Mouse (Mus musculus) gonadal fat pad, adult 2 months (tissue): ENCODE data around the gene Spem2. TPM values are rescaled to one million over a fixed set of nuclear protein-coding genes. Genes with fewer than 3 reads are reported as not detected.

Experiments
- polyA plus RNA-seq: library from polyadenylated mRNA; depleted of rRNA; stranded (reverse); fragments of >200 nt; gene quantifications from 2 replicates; pipeline ENCODE4 v1.2.3, GENCODE M21; 2012; rRNA removed

Spem2 gene
- polyA plus RNA-seq, 1 experiment = 6.8 TPM

Other genes starting within 250 kb of the Spem2 start
- gene Wrap53, start 238.2 kb downstream of the Spem2 start, polyA plus RNA-seq = 13.1 and 14.9 TPM in 2 replicates
- gene Trp53, start 238.1 kb downstream of the Spem2 start, polyA plus RNA-seq = 58.2 and 62.0 TPM in 2 replicates
- 12.5 and 18.1 TPM in 2 replicates for gene Atp1b2, start 212.5 kb downstream of the Spem2 start, polyA plus RNA-seq
- gene Shbg, start 200.6 kb downstream of the Spem2 start, polyA plus RNA-seq = not detected in 2 replicates
- gene Sat2, start 196.4 kb downstream of the Spem2 start, polyA plus RNA-seq = 10.3 and 11.2 TPM in 2 replicates
- 69.7 and 80.8 TPM in 2 replicates for gene Fxr2, start 185.5 kb downstream of the Spem2 start, polyA plus RNA-seq
- gene Sox15, start 163.2 kb downstream of the Spem2 start, polyA plus RNA-seq = 1.9 and 2.4 TPM in 2 replicates
- gene Mpdu1, start 155.8 kb downstream of the Spem2 start, polyA plus RNA-seq = 118 and 159 TPM in 2 replicates
- gene Cd68, start 152.3 kb downstream of the Spem2 start, polyA plus RNA-seq = 31.8 and 35.9 TPM in 2 replicates
- gene Eif4a1, start 146.0 kb downstream of the Spem2 start, polyA plus RNA-seq = 311 and 352 TPM in 2 replicates
- gene Senp3, start 136.4 kb downstream of the Spem2 start, polyA plus RNA-seq = 58.7 and 72.4 TPM in 2 replicates
- gene Tnfsf13, start 132.7 kb downstream of the Spem2 start, polyA plus RNA-seq = 4.6 and 4.7 TPM in 2 replicates
- gene Tnfsf12, start 122.6 kb downstream of the Spem2 start, polyA plus RNA-seq = 21.3 and 27.6 TPM in 2 replicates
- 4.2 and 4.9 TPM in 2 replicates for gene Tnfsfm13, start 122.4 kb downstream of the Spem2 start, polyA plus RNA-seq
- gene Polr2a, start 59.8 kb downstream of the Spem2 start, polyA plus RNA-seq = 18.5 and 48.2 TPM in 2 replicates
- gene Slc35g3, start 56.5 kb downstream of the Spem2 start, polyA plus RNA-seq = 0.22 and 0.51 TPM in 2 replicates
- 30.6 and 32.9 TPM in 2 replicates for gene Zbtb4, start 52.6 kb downstream of the Spem2 start, polyA plus RNA-seq
- gene Chrnb1, start 22.5 kb downstream of the Spem2 start, polyA plus RNA-seq = 15.3 and 18.3 TPM in 2 replicates
- 6.9 and 7.7 TPM in 2 replicates for gene Fgf11, start 16.6 kb downstream of the Spem2 start, polyA plus RNA-seq
- 12.9 and 20.5 TPM in 2 replicates for gene Tmem102, start 12.8 kb downstream of the Spem2 start, polyA plus RNA-seq
- gene Gm39566, start 3.2 kb downstream of the Spem2 start, polyA plus RNA-seq = 0.18 and 0.47 TPM in 2 replicates
- 11.3 and 16.5 TPM in 2 replicates for gene Spem1, start 3.7 kb upstream of the Spem2 start, polyA plus RNA-seq
- gene Nlgn2, start 19.3 kb upstream of the Spem2 start, polyA plus RNA-seq = 19.0 and 23.8 TPM in 2 replicates
- gene Tmem256, start 20.0 kb upstream of the Spem2 start, polyA plus RNA-seq = 179 and 279 TPM in 2 replicates
- 60.4 and 66.9 TPM in 2 replicates for gene Plscr3, start 27.9 kb upstream of the Spem2 start, polyA plus RNA-seq
- 26.0 and 32.5 TPM in 2 replicates for gene Tnk1, start 40.3 kb upstream of the Spem2 start, polyA plus RNA-seq
- gene Tmem95, start 59.6 kb upstream of the Spem2 start, polyA plus RNA-seq = not detected in 2 replicates
- 9.0 and 10.0 TPM in 2 replicates for gene Kctd11, start 62.9 kb upstream of the Spem2 start, polyA plus RNA-seq
- gene Acap1, start 77.1 kb upstream of the Spem2 start, polyA plus RNA-seq = 37.7 and 38.2 TPM in 2 replicates
- 5.4 and 5.9 TPM in 2 replicates for gene 2810408A11Rik, start 82.5 kb upstream of the Spem2 start, polyA plus RNA-seq
- gene Neurl4, start 82.6 kb upstream of the Spem2 start, polyA plus RNA-seq = 42.3 and 45.0 TPM in 2 replicates
- gene Gps2, start 95.4 kb upstream of the Spem2 start, polyA plus RNA-seq = 56.9 and 61.2 TPM in 2 replicates
- gene Eif5a, start 103.5 kb upstream of the Spem2 start, polyA plus RNA-seq = 457 and 520 TPM in 2 replicates
- gene Ybx2, start 117.3 kb upstream of the Spem2 start, polyA plus RNA-seq = 19.2 and 37.4 TPM in 2 replicates
- 121 and 139 TPM in 2 replicates for gene Slc2a4, start 129.7 kb upstream of the Spem2 start, polyA plus RNA-seq
- 88.4 and 172 TPM in 2 replicates for gene Cldn7, start 146.3 kb upstream of the Spem2 start, polyA plus RNA-seq
- gene Ctdnep1, start 162.7 kb upstream of the Spem2 start, polyA plus RNA-seq = 94.3 and 108 TPM in 2 replicates
- 60.1 and 80.3 TPM in 2 replicates for gene Elp5, start 164.1 kb upstream of the Spem2 start, polyA plus RNA-seq
- gene Gabarap, start 172.7 kb upstream of the Spem2 start, polyA plus RNA-seq = 568 and 793 TPM in 2 replicates
- gene Phf23, start 177.3 kb upstream of the Spem2 start, polyA plus RNA-seq = 22.8 and 23.2 TPM in 2 replicates
- gene Dvl2, start 182.1 kb upstream of the Spem2 start, polyA plus RNA-seq = 13.7 and 19.1 TPM in 2 replicates
- gene Acadvl, start 196.9 kb upstream of the Spem2 start, polyA plus RNA-seq = 79.9 and 96.2 TPM in 2 replicates
- gene Dlg4, start 198.5 kb upstream of the Spem2 start, polyA plus RNA-seq = 12.8 and 16.6 TPM in 2 replicates
- 0.08 and 0.72 TPM in 2 replicates for gene Asgr1, start 235.6 kb upstream of the Spem2 start, polyA plus RNA-seq